Mouse (Mus musculus): ENCODE measurements around the gene Prpsap1. TPM values are rescaled to one million over a fixed set of nuclear protein-coding genes. Genes with fewer than 3 reads are reported as not detected.

Prpsap1 gene
- polyA plus RNA-seq, 1 experiment from 2014 or later = 206 TPM

- Histone ChIP-seq H3K4me1 (ENCODE audit: insufficient read depth) (peaks cover 9% of the 10 kb centered on the region), H3K27me3 (ENCODE audit: insufficient read depth, low read length) (peaks cover 38% of the 10 kb centered on the region), H3K9ac (no peak overlapping the region), H3K36me3 (ENCODE audit: insufficient read depth) (no peaks in the 10 kb centered on the region), H3K9me3 (ENCODE audit: low read depth, low read length) (no peaks in the 10 kb centered on the region), H3K4me3 (ENCODE audit: low read depth, low read length) (no peak overlapping the region), H3K27ac (ENCODE audit: low read depth) (no peak overlapping the region), H3K4me2 (no peak overlapping the region)
- TF ChIP-seq CTCF (IDR thresholded peaks at IDR 0.05; ENCODE audit: low read depth) = no peak
- no peak for ATAC-seq (ENCODE audit: insufficient read depth)
- DNase-seq = no peak
- WGBS = 83% methylated on average over 8 of the region's 8 CpGs
Observed at GRCm38 (mm10) chr11:116528636-116529320, 34.8 kb upstream of the Prpsap1 start.

- no peak overlapping the region for H3K4me3 ChIP-seq (ENCODE audit: low read depth, low read length)
- TF ChIP-seq CTCF (IDR thresholded peaks at IDR 0.05; ENCODE audit: low read depth) = no peak
- peaks cover 6% of the 10 kb centered on the region; the same call in 1 of the 2 replicates for H3K4me1 ChIP-seq (ENCODE audit: insufficient read depth)
- no peak overlapping the region for H3K4me2 ChIP-seq
- no peak overlapping the region for H3K9ac ChIP-seq
- H3K9me3 ChIP-seq (ENCODE audit: low read depth, low read length) = no peaks in the 10 kb centered on the region
- no peaks in the 10 kb centered on the region for H3K36me3 ChIP-seq (ENCODE audit: insufficient read depth)
- H3K27ac ChIP-seq (ENCODE audit: low read depth) = peak overlapping the region; percentile 9; the same call in 1 of the 2 replicates
- peak; percentile 59 for DNase-seq
- WGBS = 44% methylated on average over 5 of the region's 5 CpGs
- peak; percentile 16; the same call in 1 of the 2 replicates for ATAC-seq (ENCODE audit: insufficient read depth)
- no peaks in the 10 kb centered on the region for H3K27me3 ChIP-seq (ENCODE audit: insufficient read depth, low read length)
Observed at GRCm38 (mm10) chr11:116523699-116524189, 29.7 kb upstream of the Prpsap1 start.

GRCm38 (mm10) chr11:116522886-116523698 is 29.1 kb upstream of the Prpsap1 start:
- Histone ChIP-seq H3K9ac (no peak overlapping the region), H3K9me3 (ENCODE audit: low read depth, low read length) (no peaks in the 10 kb centered on the region), H3K4me2 (no peak overlapping the region), H3K27me3 (ENCODE audit: insufficient read depth, low read length) (no peaks in the 10 kb centered on the region), H3K36me3 (ENCODE audit: insufficient read depth) (no peaks in the 10 kb centered on the region), H3K4me3 (ENCODE audit: low read depth, low read length) (no peak overlapping the region), H3K4me1 (ENCODE audit: insufficient read depth) (peaks cover 6% of the 10 kb centered on the region; the same call in 1 of the 2 replicates), H3K27ac (ENCODE audit: low read depth) (peak overlapping the region; percentile 9; the same call in 1 of the 2 replicates)
- DNase-seq (no peak), ATAC-seq (ENCODE audit: insufficient read depth) (0 out of 2 replicates have a peak, but pooled peaks have one; percentile 15)
- 45% methylated on average over 16 of the region's 16 CpGs for WGBS
- TF ChIP-seq CTCF (IDR thresholded peaks at IDR 0.05; ENCODE audit: low read depth) = no peak

GRCm38 (mm10) chr11:116522046-116522445 is 28.0 kb upstream of the Prpsap1 start:
- Histone ChIP-seq H3K27me3 (ENCODE audit: insufficient read depth, low read length) (no peaks in the 10 kb centered on the region), H3K4me2 (no peak overlapping the region), H3K4me3 (ENCODE audit: low read depth, low read length) (no peak overlapping the region), H3K9ac (no peak overlapping the region), H3K9me3 (ENCODE audit: low read depth, low read length) (no peaks in the 10 kb centered on the region), H3K27ac (ENCODE audit: low read depth) (no peak overlapping the region), H3K4me1 (ENCODE audit: insufficient read depth) (peaks cover 6% of the 10 kb centered on the region; the same call in 1 of the 2 replicates), H3K36me3 (ENCODE audit: insufficient read depth) (no peaks in the 10 kb centered on the region)
- DNase-seq (no peak), ATAC-seq (ENCODE audit: insufficient read depth) (no peak)
- WGBS = 78% methylated on average over 3 of the region's 3 CpGs
- TF ChIP-seq CTCF (IDR thresholded peaks at IDR 0.05; ENCODE audit: low read depth) = no peak

- no peak for TF ChIP-seq CTCF (IDR thresholded peaks at IDR 0.05; ENCODE audit: low read depth)
- H3K27me3 ChIP-seq (ENCODE audit: insufficient read depth, low read length) = no peaks in the 10 kb centered on the region
- H3K4me2 ChIP-seq = no peak overlapping the region
- H3K9me3 ChIP-seq (ENCODE audit: low read depth, low read length) = no peaks in the 10 kb centered on the region
- ATAC-seq (ENCODE audit: insufficient read depth) = no peak
- H3K4me1 ChIP-seq (ENCODE audit: insufficient read depth) = peaks cover 6% of the 10 kb centered on the region; the same call in 1 of the 2 replicates
- H3K27ac ChIP-seq (ENCODE audit: low read depth) = no peak overlapping the region
- no peak overlapping the region for H3K9ac ChIP-seq
- no peaks in the 10 kb centered on the region for H3K36me3 ChIP-seq (ENCODE audit: insufficient read depth)
- DNase-seq = peak; percentile 53
- WGBS = 54% methylated on average over 3 of the region's 3 CpGs
- no peak overlapping the region for H3K4me3 ChIP-seq (ENCODE audit: low read depth, low read length)
Observed at GRCm38 (mm10) chr11:116521143-116521542, 27.1 kb upstream of the Prpsap1 start.

GRCm38 (mm10) chr11:116518482-116518881 is 24.5 kb upstream of the Prpsap1 start:
- H3K4me3 ChIP-seq (ENCODE audit: low read depth, low read length) = no peak overlapping the region
- H3K9me3 ChIP-seq (ENCODE audit: low read depth, low read length) = no peaks in the 10 kb centered on the region
- H3K4me2 ChIP-seq = no peak overlapping the region
- no peaks in the 10 kb centered on the region for H3K36me3 ChIP-seq (ENCODE audit: insufficient read depth)
- H3K4me1 ChIP-seq (ENCODE audit: insufficient read depth) = peaks cover 6% of the 10 kb centered on the region; the same call in 1 of the 2 replicates
- no peaks in the 10 kb centered on the region for H3K27me3 ChIP-seq (ENCODE audit: insufficient read depth, low read length)
- 33% methylated on average over 8 of the region's 8 CpGs for WGBS
- peak overlapping the region; percentile 60; the same call in 1 of the 2 replicates for H3K27ac ChIP-seq (ENCODE audit: low read depth)
- no peak overlapping the region for H3K9ac ChIP-seq
- no peak for TF ChIP-seq CTCF (IDR thresholded peaks at IDR 0.05; ENCODE audit: low read depth)
- DNase-seq (peak; percentile 89), ATAC-seq (ENCODE audit: insufficient read depth) (peak; percentile 68)
